Mouse (Mus musculus): ENCODE measurements around the gene Crebl2. TPM values are rescaled to one million over a fixed set of nuclear protein-coding genes. Genes with fewer than 3 reads are reported as not detected.

Crebl2 gene
- polyA plus RNA-seq, 1 experiment from 2014 or later: 6.6 TPM

DNA sequence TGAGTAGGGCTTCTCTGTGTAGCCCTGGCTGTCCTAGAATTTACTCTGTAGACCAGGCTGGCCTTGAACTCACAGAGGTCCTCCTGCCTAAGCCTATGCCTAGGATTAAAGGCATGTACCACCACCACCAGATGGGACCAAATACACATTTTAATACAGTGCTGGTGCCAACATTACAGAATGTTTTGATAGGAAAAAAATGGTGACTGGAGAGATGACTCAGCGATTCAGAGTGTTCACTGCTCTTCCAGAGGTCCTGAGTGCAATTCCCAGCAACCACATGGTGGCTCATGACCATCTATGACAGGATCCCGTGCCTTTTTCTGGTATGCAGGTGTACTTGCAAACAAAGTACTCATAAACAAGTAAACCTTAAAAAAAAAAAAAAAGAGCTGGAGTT is 19.5 kb downstream of the Crebl2 start:
- 82% methylated on average over 2 of the region's 2 CpGs for WGBS (ENCODE audit: insufficient replicate concordance)

DNA sequence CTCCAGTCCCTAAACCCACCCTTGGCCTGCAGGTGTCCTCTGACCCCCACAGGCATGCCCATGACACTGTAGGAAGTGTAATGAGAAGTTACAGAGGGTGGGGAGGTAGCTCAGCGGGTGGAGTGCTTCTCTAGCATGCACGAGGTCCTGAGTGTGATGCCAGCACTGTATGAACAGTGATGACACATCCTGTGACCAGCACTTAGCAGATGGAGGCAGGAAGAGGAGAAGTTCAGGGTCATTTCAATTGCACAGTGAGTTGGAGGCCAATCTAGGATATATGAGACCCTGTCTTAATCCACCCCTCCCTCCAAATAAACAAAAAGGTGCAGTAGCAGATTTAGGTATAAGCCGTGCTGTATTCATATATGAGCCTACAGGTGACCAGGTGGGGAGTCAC is 20.0 kb downstream of the Crebl2 start:
- Histone ChIP-seq H3K27me3 (ENCODE audit: insufficient read depth, low read length) (no peaks in the 10 kb centered on the region), H3K4me2 (ENCODE audit: low read depth, low read length) (no peak overlapping the region), H3K36me3 (replicated peaks; ENCODE audit: insufficient read depth, low read length) (peaks cover 19% of the 10 kb centered on the region), H3K27ac (ENCODE audit: low read depth) (no peak overlapping the region), H3K9me3 (ENCODE audit: low read length) (no peaks in the 10 kb centered on the region), H3K4me3 (ENCODE audit: low read depth, low read length) (no peak overlapping the region), H3K4me1 (ENCODE audit: insufficient read depth) (peaks cover 3% of the 10 kb centered on the region; the same call in 1 of the 2 replicates), H3K9ac (replicated peaks) (no peak overlapping the region)
- WGBS (ENCODE audit: insufficient replicate concordance): 74% methylated on average over 3 of the region's 3 CpGs
- DNase-seq (no peak), ATAC-seq (no peak)
- no peak for TF ChIP-seq EP300 (IDR thresholded peaks at IDR 0.05; ENCODE audit: low read depth)
- TF ChIP-seq CTCF (IDR thresholded peaks at IDR 0.05; ENCODE audit: low read depth): no peak

More for the DNA sequence above, 19.5 kb downstream of the Crebl2 start:
- Histone ChIP-seq H3K9me3 (ENCODE audit: low read length) (no peaks in the 10 kb centered on the region), H3K36me3 (replicated peaks; ENCODE audit: insufficient read depth, low read length) (peaks cover 19% of the 10 kb centered on the region), H3K27me3 (ENCODE audit: insufficient read depth, low read length) (no peaks in the 10 kb centered on the region), H3K4me1 (ENCODE audit: insufficient read depth) (peaks cover 3% of the 10 kb centered on the region; the same call in 1 of the 2 replicates), H3K4me3 (ENCODE audit: low read depth, low read length) (no peak overlapping the region), H3K9ac (replicated peaks) (no peak overlapping the region), H3K27ac (ENCODE audit: low read depth) (no peak overlapping the region), H3K4me2 (ENCODE audit: low read depth, low read length) (no peak overlapping the region)
- no peak for TF ChIP-seq EP300 (IDR thresholded peaks at IDR 0.05; ENCODE audit: low read depth)
- no peak for TF ChIP-seq CTCF (IDR thresholded peaks at IDR 0.05; ENCODE audit: low read depth)
- ATAC-seq (no peak), DNase-seq (no peak)

DNA sequence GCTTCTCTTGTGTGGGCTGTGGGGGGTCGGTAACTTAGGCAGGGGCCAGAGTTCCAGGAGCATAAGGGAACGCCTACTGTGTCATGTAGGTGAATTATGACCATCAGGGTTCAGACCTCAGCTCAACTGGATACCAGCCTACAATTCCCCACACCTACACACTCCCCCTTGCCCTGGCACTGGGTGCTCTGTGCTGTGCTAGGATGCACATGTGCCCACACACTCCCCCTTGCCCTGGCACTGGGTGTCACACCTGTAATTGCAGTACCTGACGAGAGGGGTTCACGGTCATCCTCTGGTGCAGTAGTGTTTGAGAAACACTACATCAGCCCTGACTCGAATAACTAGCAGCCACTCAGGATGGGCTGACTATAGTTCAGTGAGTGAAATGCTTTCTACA is 24.8 kb downstream of the Crebl2 start:
- Histone ChIP-seq H3K9me3 (ENCODE audit: low read length) (no peaks in the 10 kb centered on the region), H3K4me3 (ENCODE audit: low read depth, low read length) (no peak overlapping the region), H3K27ac (ENCODE audit: low read depth) (no peak overlapping the region), H3K4me1 (ENCODE audit: insufficient read depth) (no peaks in the 10 kb centered on the region), H3K4me2 (ENCODE audit: low read depth, low read length) (no peak overlapping the region), H3K36me3 (replicated peaks; ENCODE audit: insufficient read depth, low read length) (peaks cover 34% of the 10 kb centered on the region), H3K27me3 (ENCODE audit: insufficient read depth, low read length) (no peaks in the 10 kb centered on the region), H3K9ac (replicated peaks) (no peak overlapping the region)
- no peak for DNase-seq
- ATAC-seq: no peak
- TF ChIP-seq EP300 (IDR thresholded peaks at IDR 0.05; ENCODE audit: low read depth) (no peak), CTCF (IDR thresholded peaks at IDR 0.05; ENCODE audit: low read depth) (no peak)
- 83% methylated on average over 5 of the region's 5 CpGs for WGBS (ENCODE audit: insufficient replicate concordance)

DNA sequence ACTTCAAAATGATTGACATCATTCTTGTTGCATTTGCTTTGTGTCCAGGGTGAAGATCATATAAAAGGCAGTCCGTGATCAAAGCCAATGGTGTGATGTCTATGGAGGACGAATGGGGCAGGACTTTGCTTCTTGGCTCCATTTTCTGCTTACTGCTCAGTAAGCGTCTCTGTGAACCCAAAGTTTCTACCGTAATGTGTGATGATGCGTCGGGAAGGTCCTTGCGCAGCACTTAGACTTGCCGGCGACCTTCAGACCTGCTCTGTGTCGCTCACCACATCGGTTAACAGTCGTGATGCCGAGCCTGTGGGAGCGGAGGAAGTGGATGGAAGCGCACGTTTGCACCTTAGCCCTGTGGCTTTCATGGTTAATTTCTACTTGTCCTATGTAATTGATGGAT is 26.0 kb downstream of the Crebl2 start:
- WGBS (ENCODE audit: insufficient replicate concordance): 88% methylated on average over 16 of the region's 16 CpGs
- Histone ChIP-seq H3K9ac (replicated peaks) (no peak overlapping the region), H3K27me3 (ENCODE audit: insufficient read depth, low read length) (no peaks in the 10 kb centered on the region), H3K4me2 (ENCODE audit: low read depth, low read length) (no peak overlapping the region), H3K36me3 (replicated peaks; ENCODE audit: insufficient read depth, low read length) (peaks cover 24% of the 10 kb centered on the region), H3K4me3 (ENCODE audit: low read depth, low read length) (no peak overlapping the region), H3K4me1 (ENCODE audit: insufficient read depth) (peaks cover 3% of the 10 kb centered on the region; the same call in 1 of the 2 replicates), H3K27ac (ENCODE audit: low read depth) (no peak overlapping the region), H3K9me3 (ENCODE audit: low read length) (no peaks in the 10 kb centered on the region)
- DNase-seq: no peak
- ATAC-seq: no peak
- TF ChIP-seq EP300 (IDR thresholded peaks at IDR 0.05; ENCODE audit: low read depth) (no peak), CTCF (IDR thresholded peaks at IDR 0.05; ENCODE audit: low read depth) (no peak)

DNA sequence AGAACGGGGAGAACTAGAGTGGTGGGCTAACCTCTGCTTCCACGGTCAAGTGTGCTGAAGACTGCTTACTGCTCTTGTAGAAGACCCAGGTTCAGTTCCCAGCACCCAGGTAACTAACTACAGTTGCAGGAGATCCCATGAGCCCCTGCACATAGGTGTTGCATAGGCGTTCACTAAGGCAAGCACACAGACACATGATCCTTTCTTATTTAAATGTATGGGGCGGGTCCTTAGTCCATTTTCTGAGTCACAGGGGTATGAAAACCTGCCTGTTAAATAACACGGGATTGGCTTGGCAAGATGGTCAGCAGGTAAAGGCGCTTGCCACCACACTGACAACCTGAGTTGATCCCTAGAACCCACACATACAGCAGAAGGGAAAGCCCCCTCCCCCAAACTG is 29.1 kb downstream of the Crebl2 start:
- H3K9me3 ChIP-seq (ENCODE audit: low read length): no peaks in the 10 kb centered on the region
- H3K27me3 ChIP-seq (ENCODE audit: insufficient read depth, low read length): no peaks in the 10 kb centered on the region
- no peak overlapping the region for H3K4me2 ChIP-seq (ENCODE audit: low read depth, low read length)
- no peak overlapping the region for H3K9ac ChIP-seq (replicated peaks)
- no peak for ATAC-seq
- 87% methylated on average over 6 of the region's 6 CpGs for WGBS (ENCODE audit: insufficient replicate concordance)
- no peak overlapping the region for H3K27ac ChIP-seq (ENCODE audit: low read depth)
- H3K4me3 ChIP-seq (ENCODE audit: low read depth, low read length): no peak overlapping the region
- H3K36me3 ChIP-seq (replicated peaks; ENCODE audit: insufficient read depth, low read length): peaks cover 19% of the 10 kb centered on the region
- no peak for TF ChIP-seq CTCF (IDR thresholded peaks at IDR 0.05; ENCODE audit: low read depth)
- peaks cover 3% of the 10 kb centered on the region; the same call in 1 of the 2 replicates for H3K4me1 ChIP-seq (ENCODE audit: insufficient read depth)
- no peak for DNase-seq

DNA sequence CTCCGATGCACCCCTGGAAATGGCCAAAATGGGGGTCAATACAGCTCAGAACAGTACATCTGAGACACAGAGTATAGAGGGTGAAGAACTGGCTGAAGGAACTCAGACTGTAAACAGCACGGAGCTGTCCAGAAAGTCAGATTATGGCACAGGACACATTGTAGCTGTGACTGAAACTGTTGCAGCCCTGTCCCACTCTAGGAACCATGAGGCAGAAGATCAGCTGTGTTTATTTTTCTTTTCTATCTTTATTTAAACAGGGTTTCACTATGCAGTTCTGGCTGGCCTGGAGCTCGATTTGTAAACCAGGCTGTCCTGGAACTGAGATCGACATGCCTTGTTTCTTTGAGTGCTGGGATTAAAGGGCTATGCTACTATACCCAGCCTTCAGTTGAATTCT is 30.3 kb downstream of the Crebl2 start:
- Histone ChIP-seq H3K4me3 (ENCODE audit: low read depth, low read length) (no peak overlapping the region), H3K36me3 (replicated peaks; ENCODE audit: insufficient read depth, low read length) (peaks cover 19% of the 10 kb centered on the region), H3K27me3 (ENCODE audit: insufficient read depth, low read length) (no peaks in the 10 kb centered on the region), H3K9ac (replicated peaks) (no peak overlapping the region; the same call in 1 of the 2 replicates), H3K4me1 (ENCODE audit: insufficient read depth) (peaks cover 3% of the 10 kb centered on the region; the same call in 1 of the 2 replicates), H3K27ac (ENCODE audit: low read depth) (peak overlapping the region; percentile 55; the same call in 1 of the 2 replicates), H3K9me3 (ENCODE audit: low read length) (no peaks in the 10 kb centered on the region), H3K4me2 (ENCODE audit: low read depth, low read length) (no peak overlapping the region)
- peak; percentile 56; the same call in 1 of the 2 replicates for ATAC-seq
- TF ChIP-seq EP300 (IDR thresholded peaks at IDR 0.05; ENCODE audit: low read depth): no peak
- TF ChIP-seq CTCF (IDR thresholded peaks at IDR 0.05; ENCODE audit: low read depth): no peak
- no peak for DNase-seq
- 57% methylated on average over 4 of the region's 4 CpGs for WGBS (ENCODE audit: insufficient replicate concordance)

DNA sequence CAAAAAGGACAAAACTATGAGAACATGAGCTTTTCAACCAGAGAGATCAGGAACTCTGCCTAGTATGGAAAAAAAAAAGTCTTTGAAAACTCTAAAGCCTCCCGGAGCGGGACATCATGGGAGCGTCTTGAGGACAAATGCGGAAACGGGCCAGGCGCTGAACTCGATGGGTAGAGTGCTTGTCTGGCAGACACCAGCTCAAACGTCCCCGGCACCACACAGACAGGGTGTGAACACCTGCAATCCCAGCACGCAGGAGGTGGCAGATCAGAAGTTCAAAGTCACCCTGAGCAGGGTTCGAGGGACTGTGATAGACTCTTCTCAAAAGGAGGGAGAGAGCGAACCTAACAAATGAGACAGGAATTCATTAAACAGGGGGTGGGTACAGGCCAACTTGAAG is 31.4 kb downstream of the Crebl2 start:
- WGBS (ENCODE audit: insufficient replicate concordance): 87% methylated on average over 12 of the region's 12 CpGs
- DNase-seq (no peak), ATAC-seq (no peak)
- H3K4me1 ChIP-seq (ENCODE audit: insufficient read depth): peaks cover 3% of the 10 kb centered on the region; the same call in 1 of the 2 replicates
- no peak overlapping the region for H3K27ac ChIP-seq (ENCODE audit: low read depth)
- H3K9ac ChIP-seq (replicated peaks): no peak overlapping the region
- TF ChIP-seq EP300 (IDR thresholded peaks at IDR 0.05; ENCODE audit: low read depth) (no peak), CTCF (IDR thresholded peaks at IDR 0.05; ENCODE audit: low read depth) (no peak)
- no peaks in the 10 kb centered on the region for H3K27me3 ChIP-seq (ENCODE audit: insufficient read depth, low read length)
- H3K4me2 ChIP-seq (ENCODE audit: low read depth, low read length): no peak overlapping the region
- no peak overlapping the region for H3K4me3 ChIP-seq (ENCODE audit: low read depth, low read length)
- H3K36me3 ChIP-seq (replicated peaks; ENCODE audit: insufficient read depth, low read length): peaks cover 13% of the 10 kb centered on the region
- H3K9me3 ChIP-seq (ENCODE audit: low read length): no peaks in the 10 kb centered on the region
